Mouse (Mus musculus) MEL (cell line): ENCODE measurements around the gene Mdm1.

ENCODE experiments used
- CTCF ChIP-seq, 3 experiments: IDR thresholded peaks in 2 of 3; conservative IDR thresholded peaks in 1 of 3; 2 replicates each; pipeline ENCODE4 v1.5.1; 2011 to 2012; ENCODE audit warnings: low read length in 3 of 3, low read depth in 2 of 3, mild to moderate bottlenecking in 2 of 3, improper control_type of control experiment in 1 of 3, inconsistent platforms in 1 of 3, mixed read lengths in 1 of 3, moderate library complexity in 1 of 3; ENCODE audit not compliant: control insufficient read depth in 1 of 3, insufficient read depth in 1 of 3, poor library complexity in 1 of 3, severe bottlenecking in 1 of 3
- MAX ChIP-seq: IDR thresholded peaks from 2 replicates; pipeline ENCODE4 v1.6.1; 2011; ENCODE audit warnings: low read length, improper control_type of control experiment
- MAZ ChIP-seq: IDR thresholded peaks from 2 replicates; pipeline ENCODE4 v1.6.1; 2012; ENCODE audit warnings: low read depth, mild to moderate bottlenecking, inconsistent platforms, low read length, improper control_type of control experiment
- MXI1 ChIP-seq: IDR thresholded peaks from 2 replicates; pipeline ENCODE4 v1.6.1; 2011; ENCODE audit warnings: mild to moderate bottlenecking, low read depth, low read length, improper control_type of control experiment
- NELFE ChIP-seq: IDR thresholded peaks from 2 replicates; pipeline ENCODE4 v1.6.1; 2011; ENCODE audit warnings: low read depth, low read length, improper control_type of control experiment
- POLR2A ChIP-seq, 2 experiments: IDR thresholded peaks; 2 replicates each; pipeline ENCODE4 v1.6.1; 2011 to 2012; ENCODE audit warnings: low read length in 2 of 2, mild to moderate bottlenecking in 2 of 2, control low read depth in 1 of 2, improper control_type of control experiment in 1 of 2, low read depth in 1 of 2, moderate library complexity in 1 of 2; ENCODE audit not compliant: control insufficient read depth in 1 of 2, insufficient read depth in 1 of 2, poor library complexity in 1 of 2

DNA sequence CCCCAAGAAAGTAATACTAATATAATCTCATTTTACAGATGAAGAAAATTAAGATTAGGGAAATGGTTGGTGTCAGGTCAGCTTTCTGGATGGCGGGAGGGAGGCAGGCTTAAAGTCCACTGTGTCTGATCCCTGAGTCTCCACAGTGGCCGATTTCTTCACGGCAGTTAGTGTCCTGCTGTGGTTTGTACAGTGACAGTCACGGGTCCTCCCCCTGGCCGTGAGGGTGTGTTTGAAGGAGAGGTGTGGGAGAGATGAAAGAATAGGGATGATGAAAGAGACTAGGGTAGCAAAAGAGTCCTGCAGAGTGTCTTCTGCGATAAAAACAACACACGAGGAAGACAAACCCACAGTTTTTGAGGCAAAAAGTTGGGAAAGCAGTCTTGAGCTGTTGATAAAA is 30.0 kb upstream of the Mdm1 start:
- TF ChIP-seq MAX (no peak), POLR2A (IDR thresholded peaks at IDR 0.05; ENCODE audit: control insufficient read depth in 1 of 2, insufficient read depth in 1 of 2, low read depth in 1 of 2, low read length in 2 of 2, poor library complexity in 1 of 2) (no peak), MXI1 (no peak), MAZ (no peak), NELFE (no peak), CTCF (IDR thresholded peaks at IDR 0.05 in 2 of 3, conservative IDR thresholded peaks at IDR 0.05 in 1 of 3; ENCODE audit: control insufficient read depth in 1 of 3, insufficient read depth in 1 of 3, low read depth in 2 of 3, low read length in 3 of 3, poor library complexity in 1 of 3, severe bottlenecking in 1 of 3) (no peak)
